Mouse (Mus musculus) frontal cortex, postnatal 25 days (tissue): ENCODE data around the gene Adamtsl1.
A peak's percentile ranks its signal among the peaks of the same experiment; 100 is the strongest.

Experiments
- DNase-seq, 2 experiments: peaks; one replicate each; pipeline ENCODE4 v3.0.0; 2022; ENCODE audit warnings: low spot score in 2 of 2

Adamtsl1 gene

DNA sequence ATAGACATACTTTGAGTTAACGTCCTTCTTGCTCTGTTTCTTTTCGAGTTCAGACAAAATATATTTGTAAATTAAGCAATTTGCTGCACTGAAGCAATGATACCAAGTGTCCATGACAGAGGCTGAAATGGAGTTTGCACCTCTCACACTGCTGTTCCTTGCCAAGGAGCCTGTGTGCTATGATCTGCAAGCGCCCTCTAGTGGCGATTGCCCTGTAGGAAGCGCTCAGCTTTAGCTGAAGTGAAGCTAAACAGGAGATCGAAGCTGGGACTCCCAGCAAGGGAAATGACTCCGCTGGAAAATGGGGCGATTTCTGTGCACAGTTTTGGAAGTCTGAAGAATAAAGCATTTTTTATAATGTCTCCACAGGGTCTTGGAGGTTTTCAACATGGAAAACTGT lies 287.8 kb downstream of the Adamtsl1 start:
- peak; percentile 61 to 66 for DNase-seq

DNA sequence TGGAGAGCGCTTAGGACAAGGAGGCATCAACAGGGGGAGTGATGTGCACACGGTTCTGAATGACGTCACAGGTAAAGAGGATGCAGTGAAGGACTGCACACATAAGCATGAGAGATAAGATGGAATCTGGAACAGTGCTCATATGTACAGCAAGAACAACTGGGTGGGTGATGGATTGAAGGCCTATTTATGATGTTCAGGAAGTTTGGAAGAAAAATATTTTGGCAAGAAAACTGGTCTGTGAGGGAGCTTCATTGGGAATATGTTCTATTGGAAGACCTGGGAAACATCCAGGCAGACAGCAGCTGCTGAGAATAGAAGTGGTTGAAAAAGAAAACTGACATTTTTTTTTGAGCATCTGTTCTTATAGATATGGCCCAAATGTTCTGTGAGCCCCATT lies 300.4 kb downstream of the Adamtsl1 start:
- no peak for DNase-seq

DNA sequence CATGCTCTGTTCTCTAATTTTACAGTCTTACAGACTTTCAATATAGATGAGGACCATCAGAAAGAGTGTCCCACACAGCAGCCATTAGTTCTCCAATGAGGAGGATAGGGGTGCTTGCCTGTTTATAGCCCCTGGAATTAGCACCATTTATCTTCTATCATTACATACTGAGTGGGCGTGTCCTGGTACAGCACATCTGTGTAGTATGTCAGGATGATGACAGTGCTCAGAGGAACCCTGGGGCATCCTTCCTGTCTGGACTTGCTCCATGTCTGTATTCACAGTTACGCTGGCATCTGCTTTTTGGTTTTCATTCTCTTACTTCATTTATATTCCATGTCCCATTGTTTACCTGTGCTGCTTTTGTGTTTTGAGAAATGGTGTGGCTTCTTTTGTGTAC lies 304.5 kb downstream of the Adamtsl1 start:
- no peak for DNase-seq

DNA sequence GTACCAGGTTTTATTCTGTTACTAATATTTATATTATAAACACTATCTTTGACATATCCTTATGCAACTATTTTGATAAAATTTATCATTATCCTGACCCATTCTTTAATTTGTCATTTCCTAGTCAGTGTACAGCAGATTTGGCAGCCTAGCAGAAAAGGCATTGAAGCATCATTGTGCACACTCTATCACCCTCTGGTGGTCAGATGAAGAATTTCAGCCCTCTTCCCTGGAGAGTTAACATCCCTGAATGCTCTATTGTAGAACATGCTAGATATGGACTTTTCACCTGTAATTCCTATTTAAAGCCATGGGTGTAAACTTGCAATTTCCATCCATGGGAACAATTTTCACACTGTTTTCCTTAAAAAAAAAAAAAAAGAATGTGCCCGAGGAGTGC lies 305.2 kb downstream of the Adamtsl1 start:
- DNase-seq = no peak

DNA sequence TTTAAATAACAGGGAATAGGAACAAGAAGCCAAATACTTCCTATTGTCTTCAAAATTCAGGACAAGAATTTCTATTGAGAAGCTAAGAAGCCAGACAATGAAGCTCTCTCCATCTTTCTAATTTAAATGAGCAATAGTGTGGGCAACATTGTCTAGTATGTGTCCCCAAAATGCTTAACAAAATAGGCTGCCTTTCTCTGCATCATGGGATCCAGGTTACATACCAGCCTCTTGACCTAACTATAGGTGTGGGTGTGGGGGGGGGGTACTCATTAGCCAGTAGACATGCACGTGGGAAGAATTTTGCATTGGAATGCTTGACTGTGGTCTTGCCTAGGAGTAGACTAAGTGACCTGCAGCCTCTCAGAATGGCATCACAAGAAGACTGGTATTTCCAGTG lies 305.9 kb downstream of the Adamtsl1 start:
- no peak for DNase-seq

DNA sequence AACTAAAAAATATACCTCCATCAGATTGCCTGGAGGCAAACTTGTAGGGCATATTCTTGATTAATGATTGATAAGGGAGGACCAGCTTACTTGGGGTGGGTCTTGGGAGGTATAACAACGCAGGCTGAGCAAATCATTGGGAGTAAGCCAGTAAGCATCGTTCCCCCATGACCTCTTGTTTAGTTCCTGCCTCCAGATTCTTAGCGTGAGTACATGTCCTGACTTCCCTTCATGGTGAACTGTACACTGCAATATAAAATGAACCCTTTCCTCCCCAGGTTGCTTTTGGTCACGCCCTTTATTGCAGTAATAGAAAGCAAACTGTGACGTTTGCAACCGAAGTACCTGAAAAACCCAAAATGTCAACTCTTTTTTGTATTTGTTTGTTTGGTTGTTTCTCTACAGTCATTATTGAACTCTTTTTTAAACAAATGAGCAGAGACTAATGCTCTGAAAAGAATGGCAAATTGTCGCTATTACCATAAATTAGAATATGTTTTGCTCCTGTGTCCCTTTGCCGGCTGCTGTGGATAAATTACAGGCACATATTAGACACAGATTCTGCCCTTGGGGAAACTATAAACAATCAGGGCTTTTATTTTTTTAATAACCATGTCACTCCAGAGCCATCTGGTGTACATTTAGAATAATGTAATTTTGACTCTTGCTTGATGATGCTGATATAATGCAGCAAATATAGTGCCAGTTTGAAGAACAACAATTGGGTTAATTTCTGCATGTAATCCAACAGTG lies 310.2 kb downstream of the Adamtsl1 start:
- no peak for DNase-seq

DNA sequence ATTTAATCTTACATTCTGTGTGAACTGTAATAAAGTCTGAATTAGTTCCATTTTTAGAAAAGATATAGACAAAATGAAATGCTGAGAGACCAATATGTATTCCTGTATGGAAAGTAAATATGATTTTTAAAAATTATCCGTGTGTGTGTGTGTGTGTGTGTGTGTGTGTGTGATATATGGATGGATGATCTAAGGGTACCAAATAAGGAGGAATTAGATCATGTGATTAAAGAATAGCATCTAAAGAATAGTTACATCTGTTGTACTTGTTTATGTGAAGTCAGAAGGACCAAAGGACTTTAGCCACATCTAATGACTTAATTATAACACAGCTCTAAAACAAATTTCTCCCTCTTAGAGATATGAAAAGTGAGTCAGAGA lies 310.7 kb downstream of the Adamtsl1 start:
- no peak for DNase-seq

DNA sequence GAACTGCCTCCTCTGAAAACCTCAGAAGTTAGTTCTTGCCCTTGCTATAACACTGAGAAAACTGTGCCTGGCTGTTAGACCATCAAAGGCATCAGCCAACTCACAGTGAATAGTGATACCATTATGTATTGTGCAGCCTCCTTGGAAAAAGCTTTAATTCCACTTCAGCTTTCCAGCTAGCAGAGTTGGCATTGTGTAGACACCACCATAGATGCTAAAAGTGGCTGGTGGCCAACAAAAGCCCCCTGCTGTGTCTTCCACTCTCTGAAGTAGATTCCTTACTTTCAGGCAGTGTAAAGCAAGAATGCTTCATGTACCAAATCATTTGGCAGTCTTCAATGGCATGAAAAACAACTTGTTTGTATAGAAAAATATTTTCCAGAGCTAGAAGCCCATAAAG lies 323.1 kb downstream of the Adamtsl1 start:
- no peak for DNase-seq

DNA sequence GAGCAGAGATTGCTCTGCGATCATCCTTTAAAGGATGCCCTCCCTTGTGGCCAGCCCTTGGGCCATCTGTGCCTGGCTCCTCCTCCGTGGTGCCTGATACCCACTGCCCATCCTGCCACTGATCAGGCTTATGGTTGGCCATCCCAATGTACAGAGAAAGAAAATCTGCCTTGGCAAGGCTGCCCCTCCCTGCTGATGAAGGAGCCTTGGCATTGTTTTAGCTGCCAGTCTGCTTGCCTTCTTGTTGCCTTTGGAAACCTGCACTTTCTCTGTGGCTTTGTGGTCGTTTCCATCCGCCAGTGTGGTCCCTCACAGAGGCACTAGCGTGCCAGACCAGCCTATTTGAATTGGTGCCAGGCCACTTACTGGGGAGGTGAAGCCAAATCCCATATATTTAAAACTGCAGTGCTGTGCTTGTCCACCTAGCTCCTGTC lies 323.6 kb downstream of the Adamtsl1 start:
- DNase-seq = no peak

DNA sequence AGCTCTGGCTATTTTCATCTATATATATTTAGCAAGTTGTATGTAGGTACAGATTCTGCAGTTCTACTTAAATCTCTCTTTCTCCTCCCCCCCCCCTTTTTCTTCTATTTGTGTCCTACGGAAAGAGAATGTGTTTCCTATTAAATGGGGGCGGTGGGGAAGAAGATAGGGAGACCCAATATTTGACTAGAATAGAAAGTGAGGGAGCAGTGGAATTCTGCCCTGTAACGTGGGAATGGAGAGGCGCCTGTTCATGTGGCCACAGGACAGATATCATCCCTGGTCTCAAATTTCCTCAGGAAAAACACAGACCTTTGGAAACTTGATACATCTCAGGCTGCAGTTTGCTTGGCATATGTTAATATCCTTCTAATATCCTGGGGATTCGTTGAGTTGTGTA lies 324.1 kb downstream of the Adamtsl1 start:
- no peak for DNase-seq

DNA sequence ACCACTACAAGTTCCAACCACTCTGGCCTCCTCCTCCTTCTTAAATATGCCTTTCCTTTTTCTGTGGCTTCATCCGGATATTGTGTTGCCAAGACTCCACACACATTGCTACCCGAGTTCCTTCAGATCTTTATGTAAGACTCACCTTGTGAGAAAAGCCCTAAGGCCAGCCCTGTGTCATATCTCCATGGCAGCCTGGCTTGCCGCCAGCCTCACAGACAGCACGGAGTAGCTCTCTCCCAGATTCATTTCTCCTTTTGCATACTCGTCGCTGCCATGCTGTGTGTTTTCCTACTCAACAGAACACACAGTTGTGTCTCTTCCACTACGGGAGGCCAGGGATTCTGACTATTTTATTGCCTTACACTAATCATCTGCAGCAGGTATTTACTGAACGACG lies 328.1 kb downstream of the Adamtsl1 start:
- peak in 1 of 2 experiments; percentile 12 for DNase-seq

DNA sequence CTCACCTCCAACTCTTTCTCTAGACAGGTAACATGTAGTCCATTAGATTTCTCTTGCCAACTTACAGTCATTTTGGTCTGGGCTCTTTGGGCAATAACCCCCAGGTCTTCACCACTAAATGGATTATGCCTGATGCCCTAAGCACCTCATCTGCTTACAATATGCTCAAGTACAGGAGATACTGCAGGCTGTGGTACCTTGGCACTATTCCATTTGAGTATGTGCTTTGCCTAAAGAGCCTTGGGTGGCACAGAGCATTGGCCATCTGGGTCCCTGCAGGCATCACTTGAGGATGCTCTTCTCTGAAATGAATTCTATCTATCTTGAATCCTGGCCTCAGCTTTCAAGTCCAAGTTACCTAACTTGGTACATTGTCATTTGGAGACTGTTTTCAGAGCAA lies 330.4 kb downstream of the Adamtsl1 start:
- DNase-seq = no peak

DNA sequence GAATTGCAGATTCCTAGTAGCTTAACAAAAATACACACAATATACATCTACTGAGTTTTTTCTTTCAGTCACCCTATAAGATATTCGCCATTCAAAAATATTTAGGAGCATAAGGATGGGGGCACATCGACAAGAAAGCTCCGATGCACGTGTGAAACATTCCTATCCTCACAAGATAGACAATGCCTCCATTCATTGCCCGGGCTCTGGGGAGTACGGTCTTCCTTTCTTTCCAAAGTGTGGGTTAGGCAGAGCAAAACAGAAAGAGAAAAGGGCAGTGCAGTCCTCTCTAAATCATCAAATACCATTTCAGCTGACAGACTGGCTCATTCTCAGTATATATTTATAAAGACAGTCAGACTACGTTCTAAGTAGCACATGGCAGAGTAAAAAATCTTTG lies 332.0 kb downstream of the Adamtsl1 start:
- no peak for DNase-seq

DNA sequence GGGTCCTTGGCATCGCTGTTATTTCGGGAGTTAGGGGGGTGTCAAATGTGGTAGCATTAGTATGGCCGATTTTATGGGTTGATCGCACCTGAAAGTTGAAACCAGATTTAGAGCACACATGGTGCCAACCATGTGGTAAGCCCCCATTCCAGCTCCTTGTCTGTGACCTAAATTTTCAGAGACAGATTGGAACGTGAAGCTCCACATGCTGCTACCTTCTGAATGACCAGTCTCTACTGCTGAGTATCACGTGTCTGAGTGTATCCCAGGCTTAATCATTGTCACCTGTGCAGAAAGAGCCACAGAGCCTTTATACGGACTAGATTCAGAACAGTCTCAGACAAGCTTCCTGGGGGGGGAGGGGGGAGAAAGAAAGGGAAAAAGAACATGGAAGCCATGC lies 339.4 kb downstream of the Adamtsl1 start:
- no peak for DNase-seq

DNA sequence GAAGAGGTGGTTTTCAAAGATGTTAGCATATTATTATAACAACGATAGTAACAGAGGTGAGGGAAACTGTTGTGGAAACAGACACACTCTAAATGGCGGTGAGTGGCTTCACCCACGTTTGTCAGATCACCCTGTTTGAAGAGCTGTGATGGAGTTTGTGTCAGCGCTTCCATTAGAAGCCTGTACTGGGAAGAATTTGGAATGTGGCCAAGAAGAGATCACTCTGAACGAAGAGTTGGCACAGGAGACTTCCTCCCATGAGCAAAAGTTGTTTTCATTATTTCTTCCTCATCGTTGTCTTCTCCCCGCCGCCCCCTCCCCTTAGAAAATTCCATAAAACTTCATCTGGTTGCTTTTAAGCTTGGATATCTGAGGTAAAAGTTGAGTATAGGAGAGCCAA lies 340.5 kb downstream of the Adamtsl1 start:
- DNase-seq = no peak

DNA sequence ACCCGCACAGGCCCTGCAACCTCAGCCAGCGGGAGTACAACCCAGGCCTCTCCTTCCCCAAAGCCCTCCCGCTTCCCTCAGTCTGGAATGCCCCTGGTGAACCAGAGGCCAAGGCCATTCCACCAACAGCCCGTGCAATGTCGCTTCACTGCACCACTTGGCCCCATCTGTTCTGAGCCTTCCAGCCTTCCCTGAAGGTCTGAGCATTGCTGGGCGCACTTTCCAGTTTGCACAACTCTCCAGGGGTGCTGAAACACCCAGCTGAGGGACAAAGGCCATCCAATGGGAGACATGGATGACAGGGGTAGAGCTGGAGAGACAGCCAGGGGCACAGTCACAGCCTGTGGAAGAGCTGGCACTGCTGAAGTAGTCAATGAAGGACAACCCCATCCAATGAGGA lies 365.4 kb downstream of the Adamtsl1 start:
- no peak for DNase-seq

DNA sequence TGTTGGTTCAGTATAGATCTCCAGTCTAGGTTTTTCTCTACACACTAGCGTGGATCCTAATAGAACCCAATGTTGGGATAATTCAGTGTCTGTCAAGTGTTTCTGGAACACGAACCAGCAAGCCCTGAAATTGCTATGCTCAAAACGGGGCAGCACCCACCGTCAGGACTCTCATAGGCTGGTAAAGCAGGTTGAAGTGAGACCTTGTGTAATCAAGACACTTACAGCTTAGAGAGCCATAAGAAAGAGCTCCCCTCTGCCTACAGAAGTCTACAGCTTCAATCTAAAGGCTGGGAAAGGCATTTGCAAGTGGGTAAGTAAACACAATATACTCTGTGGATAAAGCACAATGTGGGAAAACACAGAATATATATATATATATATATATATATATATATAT lies 367.3 kb downstream of the Adamtsl1 start:
- no peak for DNase-seq

DNA sequence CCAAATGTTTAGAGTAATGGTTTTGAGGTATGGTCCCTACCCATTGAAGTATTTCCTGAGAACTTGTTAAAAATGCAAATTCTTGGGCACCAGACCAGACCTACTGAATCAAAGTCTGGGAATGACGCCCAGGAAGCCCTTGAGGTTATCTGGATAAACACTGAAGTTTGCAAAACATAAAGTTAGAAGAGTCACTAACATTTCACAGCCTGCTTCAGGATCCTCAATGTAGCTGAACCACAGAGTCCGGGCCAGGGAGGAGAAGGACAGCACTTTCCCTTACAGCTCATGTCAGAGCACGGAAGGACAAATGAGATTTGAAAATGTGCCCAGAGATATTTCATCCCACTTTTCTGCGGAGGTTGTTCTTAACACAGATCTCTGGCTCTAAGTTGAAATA lies 370.1 kb downstream of the Adamtsl1 start:
- no peak for DNase-seq

DNA sequence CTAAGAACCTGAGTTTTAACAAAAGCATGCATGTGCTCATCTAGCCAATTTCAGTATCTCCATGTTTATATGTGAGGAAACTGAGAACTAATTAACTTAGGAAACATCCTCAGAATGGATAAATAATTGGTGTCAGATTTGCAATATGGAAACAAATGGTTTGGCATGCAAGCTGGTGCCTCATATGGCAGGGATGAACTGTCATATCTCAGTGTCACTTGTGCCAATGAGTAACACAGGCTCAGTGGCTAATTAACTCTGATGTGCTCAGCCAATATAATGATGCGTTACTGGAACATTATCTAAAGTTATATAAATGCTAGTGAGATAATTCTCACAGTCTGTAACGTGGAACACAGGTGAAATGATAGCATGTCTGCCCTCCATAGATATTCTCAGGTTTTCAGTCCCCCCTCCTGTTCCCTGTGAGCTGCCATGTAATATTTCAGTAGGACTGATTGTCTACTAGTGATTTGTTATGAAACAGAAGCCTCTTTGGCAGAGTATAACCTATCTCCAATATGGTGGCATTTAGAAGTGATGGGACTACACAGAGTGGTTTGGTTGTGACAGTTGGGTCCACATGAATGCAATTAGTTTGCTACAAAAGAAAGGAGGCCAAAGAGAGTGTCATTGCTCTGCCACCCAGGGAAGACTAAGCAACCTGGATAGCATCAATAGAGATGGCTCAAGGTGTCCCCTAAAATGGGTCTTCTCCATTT lies 376.1 kb downstream of the Adamtsl1 start:
- no peak for DNase-seq

DNA sequence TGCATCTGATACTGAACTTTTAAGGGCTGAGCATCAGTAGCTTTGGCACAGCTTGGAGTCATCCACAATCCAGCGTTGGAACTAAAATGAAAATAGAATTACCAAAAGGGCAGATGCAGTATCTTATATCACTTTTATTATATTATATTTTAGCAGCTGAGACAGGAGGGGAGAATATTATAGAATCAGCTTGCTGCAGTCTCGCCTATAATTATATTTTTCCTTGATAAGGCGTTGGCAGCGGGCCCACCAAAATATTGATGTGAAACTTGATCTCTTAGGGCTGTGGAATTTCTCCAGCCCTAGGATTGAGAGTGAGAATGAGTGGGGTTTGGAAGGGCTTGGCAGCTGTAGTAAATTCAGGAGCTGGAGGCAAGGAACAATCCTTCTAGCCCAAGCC lies 387.3 kb downstream of the Adamtsl1 start:
- no peak for DNase-seq

DNA sequence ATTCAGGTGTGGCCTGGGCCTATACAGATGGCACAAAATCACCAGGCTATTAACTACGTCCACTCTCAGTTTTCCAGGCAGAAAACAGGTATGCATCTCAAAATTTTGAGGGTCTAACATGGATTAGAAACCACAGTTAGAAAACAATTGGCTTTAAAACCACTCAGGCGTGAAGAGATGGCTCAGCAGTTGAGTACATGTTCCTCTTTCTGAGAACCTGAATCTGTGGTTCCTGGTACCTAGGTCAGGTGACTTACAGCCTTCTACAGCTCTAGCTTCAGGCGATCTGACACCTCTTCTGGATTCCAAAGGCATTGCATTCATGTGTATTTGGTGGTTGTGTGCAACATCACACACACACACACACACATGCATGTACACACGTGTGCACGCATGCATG lies 390.2 kb downstream of the Adamtsl1 start:
- DNase-seq = no peak

DNA sequence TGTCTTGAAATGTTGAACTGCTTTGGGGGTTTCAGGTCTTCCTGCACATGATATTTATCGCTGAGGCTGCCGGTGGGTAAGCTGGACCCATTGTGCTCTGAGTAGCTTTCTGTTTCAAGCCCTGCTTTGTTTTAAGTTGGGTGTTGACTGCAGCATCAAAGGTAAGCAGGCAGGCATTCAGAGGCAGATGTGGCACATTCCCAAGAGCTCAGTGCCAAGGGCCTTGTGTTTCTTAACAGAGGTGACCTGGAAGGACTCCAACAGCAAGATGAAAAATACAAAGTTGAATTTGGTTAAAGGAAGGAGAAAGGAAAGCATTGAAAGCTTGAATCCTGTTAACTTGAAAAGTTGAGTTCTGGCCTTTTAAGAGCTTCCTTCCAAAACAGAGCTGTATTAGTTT lies 402.1 kb downstream of the Adamtsl1 start:
- no peak for DNase-seq

DNA sequence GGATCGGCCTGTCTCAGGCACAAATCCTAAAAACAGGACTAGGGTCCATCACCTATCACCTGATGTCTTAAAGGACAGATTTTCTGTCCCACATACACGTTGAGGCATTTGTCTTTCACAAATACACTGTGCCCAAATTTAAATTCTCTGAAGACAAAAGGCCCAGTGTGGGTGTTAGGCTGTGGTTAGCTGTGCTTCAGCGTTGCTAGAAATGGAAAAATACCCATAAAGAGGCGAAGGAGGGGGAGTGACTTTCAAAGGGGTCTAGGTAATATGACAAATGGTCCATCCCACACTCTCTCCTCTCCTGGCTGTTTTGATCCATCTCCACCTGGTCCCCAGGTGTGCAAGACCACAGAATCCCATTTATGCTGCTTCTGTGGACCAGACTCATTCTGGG lies 404.4 kb downstream of the Adamtsl1 start:
- DNase-seq = no peak

DNA sequence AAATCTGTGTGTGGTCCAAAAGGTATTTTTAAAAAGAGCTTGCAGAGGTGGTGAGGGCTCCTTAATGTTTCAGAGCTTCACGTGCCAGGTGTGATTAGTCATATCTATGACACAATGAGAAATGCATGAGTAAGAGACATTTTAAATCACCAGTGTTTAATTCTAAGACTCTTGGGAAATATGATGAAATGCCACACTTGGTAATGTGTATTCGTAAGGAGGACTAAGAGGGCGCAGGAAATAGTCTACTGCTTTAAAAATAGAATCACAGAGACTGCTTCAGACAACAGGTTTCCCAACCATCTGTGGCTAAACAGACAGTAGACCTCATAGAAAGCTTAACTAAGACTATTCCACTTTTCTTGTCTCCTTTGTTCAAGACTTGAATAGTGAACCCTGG lies 406.5 kb downstream of the Adamtsl1 start:
- DNase-seq = no peak
